Mouse (Mus musculus): ENCODE data around the gene Krtap19-1. TPM values are rescaled to one million over a fixed set of nuclear protein-coding genes. Genes with fewer than 3 reads are reported as not detected.

The Krtap19-1 gene
- polyA plus RNA-seq (2016; fragmentation: Nextera tagmentation; extraction: Ambion mirVana): not detected in 2 replicates

GRCm38 (mm10) chr16:88869311-88869710 is at the start of gene Krtap19-1:
Krtap19-1 (minus strand) TSS chr16:88869411.
- H3K4me2 ChIP-seq: no peak within 1 kb of the TSS
- no peaks in the 10 kb centered on the region for H3K9me3 ChIP-seq
- no peak within 1 kb of the TSS for H3K4me3 ChIP-seq (replicated peaks)
- no peaks in the 10 kb centered on the region for H3K27me3 ChIP-seq
- WGBS: 84% methylated on average over 6 of the region's 6 CpGs
- no peak for ATAC-seq (ENCODE audit: insufficient number of reproducible peaks, insufficient read depth, low FRiP score, low TSS enrichment, low read depth)
- H3K4me1 ChIP-seq (replicated peaks): no peaks in the 10 kb centered on the region
- no peaks in the 10 kb centered on the region for H3K36me3 ChIP-seq
- no peak within 1 kb of the TSS for H3K27ac ChIP-seq
- H3K9ac ChIP-seq (replicated peaks): no peak within 1 kb of the TSS

GRCm38 (mm10) chr16:88896357-88896756 is 27.1 kb upstream of the Krtap19-1 start, which contains the start of gene Krtap19-5:
Krtap19-5 (minus strand) TSS chr16:88896457.
- no peak within 1 kb of the TSS for H3K27ac ChIP-seq
- H3K9ac ChIP-seq (replicated peaks): no peak within 1 kb of the TSS
- H3K36me3 ChIP-seq: no peaks in the 10 kb centered on the region
- 92% methylated on average over 6 of the region's 6 CpGs for whole genome bisulfite sequencing
- H3K4me3 ChIP-seq (replicated peaks): no peak within 1 kb of the TSS
- H3K4me1 ChIP-seq (replicated peaks): no peaks in the 10 kb centered on the region
- no peak within 1 kb of the TSS for H3K4me2 ChIP-seq
- no peaks in the 10 kb centered on the region for H3K27me3 ChIP-seq
- no peak for ATAC-seq (ENCODE audit: insufficient number of reproducible peaks, insufficient read depth, low FRiP score, low TSS enrichment, low read depth)
- H3K9me3 ChIP-seq: no peaks in the 10 kb centered on the region

- Histone ChIP-seq H3K27me3 (no peaks in the 10 kb centered on the region), H3K9me3 (no peaks in the 10 kb centered on the region), H3K36me3 (no peaks in the 10 kb centered on the region), H3K4me1 (replicated peaks) (no peaks in the 10 kb centered on the region), H3K4me3 (replicated peaks) (no peak overlapping the region), H3K9ac (replicated peaks) (no peak overlapping the region), H3K4me2 (no peak overlapping the region), H3K27ac (no peak overlapping the region)
- ATAC-seq (ENCODE audit: insufficient number of reproducible peaks, insufficient read depth, low FRiP score, low TSS enrichment, low read depth): no peak
- WGBS: 82% methylated on average over 6 of the region's 6 CpGs
Measured at GRCm38 (mm10) chr16:88886870-88887269, 17.7 kb upstream of the Krtap19-1 start.

- no peak for ATAC-seq (ENCODE audit: insufficient number of reproducible peaks, insufficient read depth, low FRiP score, low TSS enrichment, low read depth)
- Histone ChIP-seq H3K4me2 (no peak within 1 kb of the TSS), H3K36me3 (no peaks in the 10 kb centered on the region), H3K27ac (no peak within 1 kb of the TSS), H3K4me1 (replicated peaks) (no peaks in the 10 kb centered on the region), H3K9ac (replicated peaks) (no peak within 1 kb of the TSS), H3K27me3 (no peaks in the 10 kb centered on the region), H3K4me3 (replicated peaks) (no peak within 1 kb of the TSS), H3K9me3 (no peaks in the 10 kb centered on the region)
- WGBS: 88% methylated on average over 5 of the region's 5 CpGs
Measured at GRCm38 (mm10) chr16:88884989-88885388, 15.8 kb upstream of the Krtap19-1 start, which contains the start of gene Krtap19-4. Krtap19-4 (minus strand) TSS chr16:88885089.

GRCm38 (mm10) chr16:88877938-88878337 is 8.7 kb upstream of the Krtap19-1 start, which contains the start of gene Krtap19-3:
Krtap19-3 (minus strand) TSS chr16:88878038.
- Histone ChIP-seq H3K4me3 (replicated peaks) (no peak within 1 kb of the TSS), H3K27ac (no peak within 1 kb of the TSS), H3K4me1 (replicated peaks) (no peaks in the 10 kb centered on the region), H3K9ac (replicated peaks) (no peak within 1 kb of the TSS), H3K36me3 (no peaks in the 10 kb centered on the region), H3K9me3 (no peaks in the 10 kb centered on the region), H3K27me3 (no peaks in the 10 kb centered on the region), H3K4me2 (no peak within 1 kb of the TSS)
- whole genome bisulfite sequencing: 95% methylated on average over 2 of the region's 2 CpGs
- no peak for ATAC-seq (ENCODE audit: insufficient number of reproducible peaks, insufficient read depth, low FRiP score, low TSS enrichment, low read depth)

- ATAC-seq (ENCODE audit: insufficient number of reproducible peaks, insufficient read depth, low FRiP score, low TSS enrichment, low read depth): no peak
- Histone ChIP-seq H3K4me2 (no peak within 1 kb of the TSS), H3K27me3 (no peaks in the 10 kb centered on the region), H3K27ac (no peak within 1 kb of the TSS), H3K4me3 (replicated peaks) (no peak within 1 kb of the TSS), H3K9me3 (no peaks in the 10 kb centered on the region), H3K9ac (replicated peaks) (no peak within 1 kb of the TSS), H3K4me1 (replicated peaks) (no peaks in the 10 kb centered on the region), H3K36me3 (no peaks in the 10 kb centered on the region)
- WGBS: 90% methylated on average over 3 of the region's 3 CpGs
Measured at GRCm38 (mm10) chr16:88874169-88874568, 5.0 kb upstream of the Krtap19-1 start, which contains the start of gene Krtap19-2. Krtap19-2 (minus strand) TSS chr16:88874269.

- Histone ChIP-seq H3K4me2 (no peak overlapping the region), H3K9me3 (no peaks in the 10 kb centered on the region), H3K4me3 (replicated peaks) (no peak overlapping the region), H3K27me3 (no peaks in the 10 kb centered on the region; the same call in 1 of the 2 replicates), H3K27ac (no peak overlapping the region), H3K4me1 (replicated peaks) (no peaks in the 10 kb centered on the region), H3K9ac (replicated peaks) (no peak overlapping the region), H3K36me3 (no peaks in the 10 kb centered on the region)
- WGBS: 66% methylated on average over 4 of the region's 4 CpGs
- no peak for ATAC-seq (ENCODE audit: insufficient number of reproducible peaks, insufficient read depth, low FRiP score, low TSS enrichment, low read depth)
Measured at GRCm38 (mm10) chr16:88864887-88865407, 4.3 kb downstream of the Krtap19-1 start.

DNA sequence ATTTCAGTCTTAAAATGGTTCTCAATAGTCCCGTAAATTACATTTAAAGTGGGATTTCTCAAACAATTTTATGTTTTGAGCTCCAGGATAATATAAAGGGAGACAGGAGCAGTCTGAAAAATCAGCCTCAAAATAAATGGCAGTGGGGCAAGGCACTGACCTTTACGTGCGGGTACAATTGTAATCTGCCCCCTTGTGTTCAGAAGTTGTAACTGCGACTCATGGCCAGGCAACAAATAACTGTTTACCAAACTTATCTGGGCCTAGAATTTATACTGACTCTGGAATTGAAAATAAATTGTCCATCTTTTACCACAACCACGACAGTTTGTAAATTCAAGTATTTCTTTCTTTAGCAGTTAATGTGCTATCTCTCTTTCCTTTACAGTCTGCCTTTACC is 17.8 kb downstream of the Krtap19-1 start:
- 9% methylated on average over 5 of the region's 5 CpGs for WGBS
- H3K4me2 ChIP-seq: no peak overlapping the region

DNA sequence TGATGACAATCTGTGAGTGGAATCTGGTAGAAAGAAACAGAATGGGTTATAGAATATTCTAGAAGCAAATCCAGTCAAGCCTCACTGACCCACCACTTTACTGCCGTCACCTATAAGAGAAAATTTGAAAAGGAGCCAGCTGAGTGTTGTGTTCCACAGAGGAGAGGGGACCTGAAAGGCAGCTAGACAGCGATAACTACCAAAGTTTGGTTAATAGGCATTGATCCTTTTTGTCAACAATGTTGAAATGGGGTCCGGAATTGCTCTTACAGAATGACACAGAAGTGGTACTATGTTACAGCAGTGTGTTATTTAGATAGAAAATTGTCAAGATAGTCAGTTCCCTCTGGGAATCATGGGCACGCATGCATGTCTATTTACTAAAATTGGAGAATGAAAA is 20.7 kb downstream of the Krtap19-1 start:
- Histone ChIP-seq H3K27ac (no peak overlapping the region), H3K4me2 (no peak overlapping the region), H3K4me3 (replicated peaks) (no peak overlapping the region), H3K9me3 (no peaks in the 10 kb centered on the region), H3K9ac (replicated peaks) (no peak overlapping the region), H3K27me3 (no peaks in the 10 kb centered on the region), H3K4me1 (replicated peaks) (no peaks in the 10 kb centered on the region), H3K36me3 (no peaks in the 10 kb centered on the region)
- WGBS: 90% methylated on average over 4 of the region's 4 CpGs
- ATAC-seq (ENCODE audit: insufficient number of reproducible peaks, insufficient read depth, low FRiP score, low TSS enrichment, low read depth): no peak

More for the DNA sequence above, 17.8 kb downstream of the Krtap19-1 start:
- Histone ChIP-seq H3K9me3 (no peaks in the 10 kb centered on the region), H3K9ac (replicated peaks) (no peak overlapping the region), H3K27me3 (no peaks in the 10 kb centered on the region), H3K36me3 (no peaks in the 10 kb centered on the region), H3K27ac (no peak overlapping the region), H3K4me1 (replicated peaks) (no peaks in the 10 kb centered on the region), H3K4me3 (replicated peaks) (no peak overlapping the region)
- no peak for ATAC-seq (ENCODE audit: insufficient number of reproducible peaks, insufficient read depth, low FRiP score, low TSS enrichment, low read depth)

GRCm38 (mm10) chr16:88847363-88847762 is 21.8 kb downstream of the Krtap19-1 start:
- H3K9ac ChIP-seq (replicated peaks): no peak overlapping the region
- no peak overlapping the region for H3K4me3 ChIP-seq (replicated peaks)
- H3K27ac ChIP-seq: no peak overlapping the region
- H3K4me2 ChIP-seq: no peak overlapping the region
- ATAC-seq (ENCODE audit: insufficient number of reproducible peaks, insufficient read depth, low FRiP score, low TSS enrichment, low read depth): no peak
- no peaks in the 10 kb centered on the region for H3K9me3 ChIP-seq
- H3K27me3 ChIP-seq: no peaks in the 10 kb centered on the region
- 97% methylated on average over 1 of the region's 1 CpGs for WGBS
- no peaks in the 10 kb centered on the region for H3K36me3 ChIP-seq
- no peaks in the 10 kb centered on the region for H3K4me1 ChIP-seq (replicated peaks)

- H3K4me3 ChIP-seq (replicated peaks): no peak overlapping the region
- no peak overlapping the region for H3K4me2 ChIP-seq
- H3K36me3 ChIP-seq: no peaks in the 10 kb centered on the region
- no peaks in the 10 kb centered on the region for H3K27me3 ChIP-seq
- no peak overlapping the region for H3K9ac ChIP-seq (replicated peaks)
- H3K27ac ChIP-seq: no peak overlapping the region
- no peak for ATAC-seq (ENCODE audit: insufficient number of reproducible peaks, insufficient read depth, low FRiP score, low TSS enrichment, low read depth)
- 12% methylated on average over 3 of the region's 3 CpGs for WGBS
- H3K9me3 ChIP-seq: no peaks in the 10 kb centered on the region
- no peaks in the 10 kb centered on the region for H3K4me1 ChIP-seq (replicated peaks)
Measured at GRCm38 (mm10) chr16:88826978-88827377, 42.2 kb downstream of the Krtap19-1 start.

- H3K27me3 ChIP-seq: no peaks in the 10 kb centered on the region
- no peaks in the 10 kb centered on the region for H3K9me3 ChIP-seq
- no peaks in the 10 kb centered on the region for H3K4me1 ChIP-seq (replicated peaks)
- no peak within 1 kb of the TSS for H3K4me3 ChIP-seq (replicated peaks)
- no peak within 1 kb of the TSS for H3K4me2 ChIP-seq
- ATAC-seq (ENCODE audit: insufficient number of reproducible peaks, insufficient read depth, low FRiP score, low TSS enrichment, low read depth): no peak
- no peaks in the 10 kb centered on the region for H3K36me3 ChIP-seq
- no peak within 1 kb of the TSS for H3K9ac ChIP-seq (replicated peaks)
- H3K27ac ChIP-seq: no peak within 1 kb of the TSS
- WGBS: 45% methylated on average over 9 of the region's 9 CpGs
Measured at GRCm38 (mm10) chr16:88826095-88826652, 43.0 kb downstream of the Krtap19-1 start, which contains the start of gene Krtap14. Krtap14 (minus strand) TSS chr16:88826145.
